Mouse (Mus musculus) embryo, embryonic 10.5 days (tissue): ENCODE results near the gene Cfap206.
A peak's percentile ranks its signal among the peaks of the same experiment; 100 is the strongest.
"Not testable (repeated sequence)": the region's sequence is repeated elsewhere in the genome, so short reads cannot be mapped to it uniquely, and the experiment has no call there.

ENCODE experiments used
- DNase-seq: peaks from one replicate; pipeline ENCODE4 v3.0.0-alpha.2; 2015; ENCODE audit warnings: low spot score

The Cfap206 gene

DNA sequence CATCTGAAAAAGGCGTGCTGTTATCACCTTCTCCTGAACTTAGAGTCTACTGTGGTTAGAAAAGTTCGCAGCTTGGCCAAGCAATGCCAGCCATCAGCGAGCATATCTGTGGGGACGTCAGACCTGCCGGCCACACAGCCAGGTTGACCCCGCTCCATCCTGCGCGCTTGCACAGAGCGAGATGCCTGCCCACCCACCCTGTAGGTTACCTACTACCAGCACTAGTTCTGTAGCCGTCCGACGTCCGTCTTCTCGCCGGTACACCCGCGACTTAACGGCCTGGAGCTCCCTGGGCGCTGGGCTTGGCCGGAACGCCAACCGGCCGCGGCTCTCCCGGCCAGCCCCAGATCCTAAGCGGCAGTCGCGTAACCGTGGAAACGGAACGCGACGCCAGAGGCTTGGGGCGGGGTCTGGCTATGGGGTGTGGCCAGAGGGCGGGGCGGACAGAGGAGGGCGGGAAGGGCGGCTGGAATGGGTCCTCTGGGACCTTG is at the start of gene Cfap206:
Cfap206 (minus strand) TSS at position 356 of the 491 bp plus-strand sequence.
- DNase-seq: peak; percentile 91

DNA sequence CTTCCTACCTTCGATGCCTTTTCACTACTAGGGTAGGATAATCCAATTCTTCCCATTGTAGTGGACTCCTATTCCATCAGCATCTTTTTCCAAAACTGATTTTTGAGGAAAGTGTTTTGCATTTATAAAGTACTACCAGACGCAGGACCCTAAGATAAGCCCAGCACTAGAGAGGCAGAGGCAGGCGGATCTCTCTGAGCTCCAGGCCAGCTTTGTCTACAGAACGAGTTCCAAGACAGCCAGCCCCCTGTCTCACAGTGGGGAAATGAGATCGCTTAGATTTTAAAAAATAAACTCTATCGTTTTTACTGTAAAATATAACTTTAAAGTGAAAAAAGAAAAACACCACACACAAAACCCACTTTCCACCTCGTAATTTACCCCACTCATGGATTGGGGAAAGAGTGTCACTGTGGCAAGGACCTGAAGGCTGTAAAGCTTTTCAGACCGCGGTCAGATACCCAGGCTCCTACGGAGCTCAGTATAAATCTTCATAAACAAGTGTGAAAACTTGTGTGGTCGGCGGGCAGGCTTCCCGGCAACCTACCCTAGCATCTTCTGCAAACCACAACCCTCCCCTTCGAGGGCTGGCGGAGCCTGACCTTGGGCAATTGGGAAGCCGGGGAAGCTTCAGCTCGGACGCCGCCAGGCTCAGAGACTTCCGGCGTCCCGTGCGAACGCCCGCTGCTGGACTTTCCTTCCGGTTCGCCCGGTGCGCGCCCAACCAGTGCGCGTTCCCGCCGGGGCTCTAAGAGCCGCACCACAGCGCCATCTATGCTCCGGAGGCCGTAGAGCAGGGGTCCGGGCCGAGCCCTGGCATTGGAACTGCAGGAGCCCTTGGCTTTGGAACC is 47.9 kb upstream of the Cfap206 start, which contains the start of gene Smim8:
Smim8 (minus strand) TSS at position 747 of the 851 bp plus-strand sequence.
- DNase-seq: peak; percentile 96

DNA sequence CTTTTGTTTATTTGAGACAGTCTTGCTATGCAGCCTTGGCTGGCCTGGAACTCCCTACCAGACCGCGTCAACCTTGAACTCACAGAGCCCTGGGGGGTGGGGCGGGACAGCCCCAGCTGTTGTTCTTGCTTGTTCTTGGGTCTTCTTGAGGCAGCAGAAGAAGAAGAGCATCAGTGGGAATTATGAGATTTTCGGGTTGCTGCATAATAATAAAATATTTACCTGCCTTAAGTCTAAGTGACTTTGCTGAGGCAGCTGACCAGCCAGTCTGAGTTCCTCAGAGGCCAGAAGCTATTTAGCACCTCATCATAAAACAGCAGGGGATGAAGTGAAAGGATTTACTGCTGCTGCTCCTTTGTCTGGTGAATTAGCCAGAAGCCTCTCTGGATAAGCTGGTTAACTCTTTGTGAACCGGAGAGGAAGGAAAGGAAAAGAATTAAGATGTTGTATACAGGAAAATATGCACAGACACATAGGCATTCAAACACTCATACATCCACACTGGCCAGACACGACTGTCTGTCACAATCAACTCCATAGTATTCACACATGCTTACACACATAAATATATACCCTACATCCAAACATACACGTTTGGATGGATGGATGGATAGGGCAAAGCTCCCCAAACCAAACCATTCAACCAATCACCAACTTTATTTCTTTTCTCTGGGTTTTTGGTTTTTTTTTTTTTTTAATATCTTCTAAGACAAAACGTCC is 41.8 kb upstream of the Cfap206 start:
- peak; percentile 76 for DNase-seq

DNA sequence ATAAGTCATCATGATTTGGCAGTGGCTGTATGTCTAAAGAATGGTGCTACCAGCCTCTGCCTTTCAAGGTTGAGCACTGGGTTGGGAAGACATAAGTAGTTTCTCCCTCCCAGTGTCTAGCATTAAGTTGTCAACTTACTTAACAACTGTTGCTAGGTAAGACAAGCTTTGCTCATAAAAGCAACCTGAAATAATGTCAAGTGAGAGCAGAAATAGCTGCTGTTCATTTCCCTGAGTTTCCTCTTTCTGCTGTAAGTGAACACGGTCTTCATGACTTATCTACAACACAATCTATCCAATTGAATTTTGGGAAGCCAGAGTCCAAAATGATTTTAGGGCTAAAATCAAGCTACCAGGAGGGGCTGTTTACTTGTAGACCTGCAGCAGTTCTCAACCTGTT is 26.2 kb upstream of the Cfap206 start, which contains the start of gene Gm136:
Gm136 (minus strand) TSS at position 101 of the 400 bp plus-strand sequence.
- DNase-seq: no peak

DNA sequence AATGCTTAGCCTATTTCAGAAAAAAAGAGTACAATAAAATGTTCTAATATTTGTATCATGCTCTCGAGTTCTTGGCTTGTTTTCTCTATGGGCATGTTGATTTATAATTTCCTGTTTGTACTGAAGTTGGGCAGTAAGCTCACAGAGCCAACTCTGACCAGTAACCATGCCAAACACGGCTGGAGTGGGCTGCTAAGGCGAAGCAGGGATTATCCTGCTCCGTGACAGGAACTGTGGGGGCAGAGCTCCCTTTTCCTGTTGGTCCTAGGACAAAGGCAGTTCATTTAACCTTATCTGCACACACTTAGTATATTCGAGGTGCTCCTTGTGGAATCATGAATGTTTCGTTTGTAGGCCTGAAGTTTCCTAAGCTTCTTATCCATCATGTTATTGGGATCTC is 19.2 kb upstream of the Cfap206 start:
- no peak for DNase-seq

DNA sequence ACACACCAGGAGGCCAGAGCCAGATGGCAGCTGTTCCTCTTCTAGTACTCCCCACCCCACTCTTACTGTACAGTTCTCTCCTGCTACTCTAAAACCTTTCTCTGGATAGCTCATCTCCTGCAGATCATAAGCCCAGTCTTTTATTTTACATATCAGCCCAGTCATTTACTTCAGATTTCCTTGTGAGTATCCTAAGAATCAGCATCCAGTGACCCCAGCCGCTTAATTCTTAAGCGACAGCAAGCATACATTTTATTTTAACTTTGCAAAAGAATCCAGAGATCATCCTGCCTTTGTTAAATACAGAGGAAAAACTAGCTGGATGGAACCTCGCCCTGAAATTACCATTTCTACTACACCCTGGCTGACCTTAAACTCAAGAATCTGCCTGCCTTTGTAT is 4.5 kb upstream of the Cfap206 start:
- no peak for DNase-seq

DNA sequence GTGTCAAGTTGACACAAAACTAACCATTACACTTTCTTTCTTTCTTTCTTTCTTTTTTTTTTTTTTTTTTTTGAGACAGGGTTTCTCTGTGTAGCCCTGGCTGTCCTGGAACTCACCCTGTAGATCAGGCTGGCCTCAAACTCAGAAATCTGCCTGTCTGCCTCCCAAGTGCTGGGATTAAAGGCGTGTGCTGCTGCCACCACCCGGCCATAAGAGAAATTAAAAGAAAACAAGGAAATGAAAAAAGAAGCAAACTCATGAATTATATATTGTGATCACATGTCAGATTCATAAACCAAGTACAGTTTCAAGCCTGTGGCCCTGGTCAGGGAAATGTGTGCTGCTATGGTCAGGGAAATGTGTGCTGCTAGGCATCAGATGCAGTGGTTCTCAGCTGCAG is 3.4 kb upstream of the Cfap206 start:
- DNase-seq: not testable (repeated sequence)

DNA sequence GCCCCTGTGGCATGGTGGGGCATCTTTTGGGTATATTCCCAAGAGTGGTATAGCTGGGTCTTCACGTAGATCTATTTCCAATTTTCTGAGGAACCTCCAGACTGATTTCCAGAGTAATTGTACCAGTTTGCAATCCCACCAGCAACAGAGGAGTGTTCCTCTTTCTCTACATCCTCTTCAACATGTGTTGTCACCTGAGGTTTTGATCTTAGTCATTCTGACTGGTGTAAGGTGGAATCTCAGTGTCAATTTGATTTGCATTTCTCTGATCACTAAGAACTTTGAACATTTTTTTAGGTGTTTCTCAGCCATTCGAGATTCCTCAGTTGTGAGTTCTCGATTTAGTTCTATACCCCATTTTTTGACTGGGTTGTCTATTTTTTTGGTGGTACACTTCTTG is 4.3 kb downstream of the Cfap206 start:
- DNase-seq: not testable (repeated sequence)

DNA sequence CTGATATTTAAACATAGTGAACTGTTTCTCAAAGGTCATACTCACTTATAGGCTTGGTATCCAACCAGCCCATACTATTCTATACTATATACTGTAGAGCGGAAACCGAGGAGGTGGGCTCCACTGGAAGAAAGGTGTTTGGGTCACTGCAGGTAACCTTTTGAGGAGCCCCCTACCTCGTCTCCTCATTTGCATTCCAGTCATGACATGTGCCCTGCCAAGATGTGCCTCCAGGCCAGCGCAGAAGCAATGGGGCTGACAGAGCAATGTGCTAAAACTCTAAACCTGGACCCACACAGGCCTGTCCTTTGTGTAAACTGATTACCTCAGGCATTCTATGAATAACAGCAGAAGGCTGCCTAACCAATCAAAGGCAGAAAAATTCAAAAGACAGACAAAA is 5.7 kb downstream of the Cfap206 start:
- no peak for DNase-seq

DNA sequence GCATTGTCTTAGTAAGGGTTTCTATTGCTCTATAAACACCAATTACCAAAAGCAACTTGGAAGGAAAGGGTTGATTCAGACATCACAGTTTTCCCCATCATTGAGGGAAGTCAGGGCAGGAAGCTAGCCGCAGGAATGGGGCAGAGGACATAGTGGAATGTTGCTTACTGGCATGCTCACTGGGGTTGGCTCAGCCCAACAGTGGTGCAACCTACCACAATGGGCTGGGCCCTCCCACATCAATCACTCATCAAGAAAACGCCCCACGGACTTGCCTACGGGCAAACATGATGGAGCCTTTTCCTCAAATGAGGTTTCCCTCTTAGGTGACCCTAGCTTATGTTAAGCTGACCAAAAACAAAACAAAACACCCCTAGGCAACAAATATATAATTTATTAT is 6.8 kb downstream of the Cfap206 start:
- no peak for DNase-seq

DNA sequence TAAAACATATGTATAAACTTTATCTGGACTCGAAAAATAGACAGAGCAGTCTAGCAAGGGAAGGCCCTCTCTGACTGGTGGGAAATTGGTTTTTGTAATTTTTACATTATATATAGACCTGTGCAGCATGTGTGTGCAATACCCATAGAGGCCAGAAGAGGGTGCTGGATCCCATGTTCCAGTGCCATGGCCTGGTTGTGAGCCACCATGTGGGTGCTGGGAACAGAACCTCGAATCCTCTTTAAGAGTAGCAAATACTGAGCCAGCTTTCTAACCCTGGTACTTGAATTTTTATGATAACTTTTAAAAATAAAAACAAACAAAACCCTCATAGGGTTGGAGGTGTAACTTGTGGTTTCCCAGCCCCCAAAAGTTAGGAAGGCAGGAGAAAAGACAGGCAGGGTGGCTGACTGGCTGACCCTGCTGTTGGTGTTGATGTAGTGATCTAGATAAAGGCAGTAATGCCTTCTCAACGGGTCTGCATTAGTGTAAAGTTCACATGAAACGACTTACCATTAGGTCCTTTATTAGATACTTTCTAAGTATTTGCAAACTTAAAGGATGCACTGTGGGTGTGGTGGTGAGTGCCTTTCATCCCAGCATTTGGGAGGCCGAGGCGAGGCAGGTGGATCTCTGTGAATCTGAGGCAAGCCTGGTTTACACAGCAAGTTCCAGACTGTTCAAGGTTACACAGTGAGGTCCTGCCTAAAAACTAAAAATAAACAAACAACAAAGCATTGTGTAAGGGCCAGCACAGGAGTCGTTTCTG is 9.7 kb downstream of the Cfap206 start:
- no peak for DNase-seq

DNA sequence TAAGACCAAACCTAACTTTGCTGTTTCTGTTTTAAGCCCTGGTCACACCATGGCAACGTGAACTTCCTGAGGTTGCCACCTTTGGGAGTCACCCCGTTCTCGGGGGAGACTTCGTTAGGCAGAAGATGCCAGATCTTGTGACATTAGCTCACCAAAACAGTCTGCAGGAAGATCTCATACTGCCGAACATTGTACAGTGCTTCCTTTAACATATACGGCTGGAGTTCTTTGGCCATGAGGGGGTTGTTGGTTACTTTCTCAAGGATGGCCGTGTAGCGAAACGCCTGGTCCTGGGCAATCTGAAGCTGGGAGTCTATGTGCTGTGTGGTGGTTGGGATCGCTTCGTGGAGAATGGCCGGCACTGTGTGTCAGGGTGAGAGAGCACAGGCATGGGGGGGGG is 10.6 kb downstream of the Cfap206 start:
- no peak for DNase-seq

DNA sequence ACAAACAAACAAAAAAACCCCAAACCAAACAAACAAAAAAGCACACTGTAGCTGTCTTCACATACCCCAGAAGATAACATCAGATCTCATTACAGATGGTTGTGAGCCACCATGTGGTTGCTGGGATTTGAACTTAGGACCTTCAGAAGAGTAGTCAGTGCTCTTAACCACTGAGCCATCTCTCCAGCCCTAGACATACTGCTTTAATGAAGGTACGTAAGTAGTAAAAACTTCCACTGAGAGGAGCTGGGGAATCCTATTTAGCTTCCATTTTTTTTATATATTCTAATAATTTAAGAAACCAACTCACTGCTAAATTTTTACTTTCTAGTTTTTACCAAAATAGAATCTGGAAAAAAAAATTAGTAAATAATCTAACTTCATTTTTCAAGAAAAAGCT is 14.9 kb downstream of the Cfap206 start:
- DNase-seq: no peak

DNA sequence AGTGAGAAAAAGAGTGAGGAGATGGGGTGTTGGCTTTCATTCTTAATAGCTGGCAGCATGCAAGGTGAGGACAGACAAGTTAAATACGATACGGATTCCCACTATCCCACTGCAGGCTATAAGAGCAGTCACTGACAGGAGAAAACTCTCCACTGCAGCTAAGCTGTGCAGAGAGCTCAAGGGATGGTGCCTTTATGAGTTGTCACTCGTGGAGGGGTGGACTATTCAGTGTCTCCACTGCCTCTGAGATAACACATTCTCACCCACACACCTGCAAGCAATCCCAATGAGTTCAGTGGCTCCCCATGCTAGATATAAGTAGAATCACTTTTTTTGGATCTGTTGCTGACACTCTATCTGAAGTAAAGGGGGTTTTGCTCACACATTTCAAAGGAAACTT is 21.9 kb downstream of the Cfap206 start:
- no peak for DNase-seq

DNA sequence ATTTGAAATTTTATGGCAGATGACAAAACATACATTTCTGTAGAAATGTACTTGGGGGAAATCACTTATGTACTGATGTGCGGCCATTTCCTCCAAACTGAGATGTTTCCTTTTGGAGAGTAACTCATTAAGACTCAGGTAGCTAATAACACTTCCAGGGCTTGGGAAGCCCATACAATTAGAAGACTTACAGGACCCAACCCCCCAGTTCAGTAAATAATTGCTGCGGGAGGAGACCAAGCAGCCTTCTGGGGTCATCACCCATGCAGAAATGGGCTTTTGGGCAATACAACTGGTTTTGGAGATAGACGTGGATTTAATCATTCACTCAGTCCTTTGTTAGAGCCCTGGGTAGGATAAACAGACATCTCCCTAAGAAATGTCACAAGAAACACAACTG is 22.8 kb downstream of the Cfap206 start:
- no peak for DNase-seq

DNA sequence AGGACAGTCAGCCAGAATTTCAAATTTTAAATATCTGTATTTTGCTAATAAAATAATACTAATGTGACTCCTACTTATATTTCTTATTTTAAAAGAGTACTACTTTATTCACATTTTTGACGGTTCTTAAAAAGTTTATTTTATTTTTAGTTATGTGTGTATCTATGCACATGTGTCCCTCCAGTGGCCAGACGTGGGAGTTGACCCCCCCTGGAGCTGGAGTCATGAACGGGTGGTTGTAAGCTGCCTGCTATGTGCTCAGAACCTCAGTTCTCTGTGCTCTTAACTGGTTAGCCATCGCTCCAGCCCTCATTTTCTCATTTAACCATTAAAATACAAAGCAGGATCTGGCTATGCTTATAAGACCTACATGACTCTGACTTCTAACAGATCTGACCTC is 27.0 kb downstream of the Cfap206 start:
- no peak for DNase-seq

DNA sequence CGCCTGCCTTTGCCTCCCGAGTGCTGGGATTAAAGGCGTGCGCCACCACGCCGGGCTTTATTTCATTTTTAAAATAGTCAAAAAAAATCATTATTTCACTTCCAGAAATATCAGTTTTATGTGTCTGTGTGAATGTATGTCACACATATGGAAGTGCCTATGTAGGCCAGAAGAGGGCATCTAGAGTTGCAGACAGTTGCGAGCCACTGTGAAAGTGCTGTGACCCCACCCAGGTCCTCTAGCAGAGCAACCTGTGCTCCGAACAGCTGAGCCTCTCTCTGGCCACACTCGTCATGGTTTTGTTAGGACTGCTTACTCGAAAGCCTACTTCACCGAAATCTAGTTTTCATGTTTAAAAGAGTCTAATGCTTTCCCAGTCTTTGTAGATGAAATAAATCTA is 27.8 kb downstream of the Cfap206 start:
- no peak for DNase-seq

DNA sequence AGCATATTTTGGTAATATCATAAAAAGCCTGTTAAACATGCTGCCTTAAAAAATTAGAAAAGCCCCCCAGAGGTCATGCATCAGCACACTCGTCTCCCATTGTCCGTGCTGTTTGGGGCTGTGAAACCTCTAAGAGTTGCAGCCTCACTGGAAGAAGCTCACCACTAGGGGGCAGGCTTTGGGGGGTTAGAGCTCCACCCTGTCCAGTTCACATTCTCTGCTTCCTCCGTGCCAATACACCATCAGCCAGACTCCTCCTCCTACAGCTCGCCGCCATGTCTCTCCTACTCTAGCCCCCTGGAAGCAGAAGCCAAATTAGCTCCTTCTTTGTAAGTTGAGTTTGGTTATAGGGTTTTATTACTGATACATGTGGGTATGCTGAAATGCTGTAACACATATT is 28.5 kb downstream of the Cfap206 start:
- DNase-seq: peak; percentile 79

DNA sequence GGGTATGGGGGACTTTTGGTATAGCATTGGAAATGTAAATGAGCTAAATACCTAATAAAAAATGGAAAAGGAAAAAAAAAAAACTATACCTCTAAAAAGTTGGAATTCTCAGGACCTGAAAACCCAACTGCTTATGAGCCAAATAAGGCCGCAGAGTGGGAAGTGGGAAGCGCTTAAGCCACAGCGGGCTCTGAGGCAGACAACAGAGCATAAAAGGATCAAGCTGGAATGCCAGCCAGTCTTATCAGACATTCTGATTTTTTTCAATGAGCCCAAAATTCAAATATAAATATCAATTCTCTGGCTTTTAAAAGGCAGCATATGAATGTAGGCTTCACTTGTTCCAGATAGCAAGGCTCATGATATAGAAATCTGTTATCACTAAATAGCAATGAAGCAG is 42.0 kb downstream of the Cfap206 start:
- peak; percentile 18 for DNase-seq

DNA sequence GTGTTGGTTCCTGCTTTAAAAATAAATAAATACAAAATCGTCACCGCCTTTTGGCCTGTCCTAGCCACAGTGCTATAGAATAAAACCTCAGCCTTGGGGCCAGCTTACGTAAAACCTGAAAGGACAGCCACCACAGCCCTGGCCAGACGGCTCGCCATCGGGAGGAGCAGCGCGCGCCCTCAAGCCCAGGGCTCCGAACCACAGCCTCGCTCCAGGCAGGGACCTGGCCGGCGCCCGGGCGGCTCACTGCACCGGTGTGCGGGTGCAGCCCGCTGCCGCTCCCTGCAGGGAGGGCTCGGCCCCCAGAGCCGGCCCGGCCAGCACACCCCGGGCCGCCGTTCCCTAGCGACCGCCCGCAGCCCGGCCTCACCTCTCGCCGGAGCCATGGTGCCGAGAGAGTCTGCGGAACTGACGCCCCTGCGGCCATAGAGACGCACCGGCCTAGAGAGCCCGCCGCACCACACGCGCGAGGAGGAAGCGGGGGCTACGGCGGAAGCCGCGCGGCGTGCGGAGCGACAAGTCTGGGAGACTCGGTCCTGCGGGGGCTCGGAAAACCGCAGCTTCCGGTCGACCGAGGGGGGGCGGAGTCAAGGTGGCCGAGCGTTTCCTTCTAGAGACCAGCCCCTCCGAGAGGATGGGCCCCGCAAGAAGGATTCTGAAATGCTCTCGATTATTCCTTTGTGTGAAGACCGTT is 43.0 kb downstream of the Cfap206 start, which contains the start of gene Slc35a1:
Slc35a1 (minus strand) TSS at position 565 of the 694 bp plus-strand sequence.
- DNase-seq: peak; percentile 93

DNA sequence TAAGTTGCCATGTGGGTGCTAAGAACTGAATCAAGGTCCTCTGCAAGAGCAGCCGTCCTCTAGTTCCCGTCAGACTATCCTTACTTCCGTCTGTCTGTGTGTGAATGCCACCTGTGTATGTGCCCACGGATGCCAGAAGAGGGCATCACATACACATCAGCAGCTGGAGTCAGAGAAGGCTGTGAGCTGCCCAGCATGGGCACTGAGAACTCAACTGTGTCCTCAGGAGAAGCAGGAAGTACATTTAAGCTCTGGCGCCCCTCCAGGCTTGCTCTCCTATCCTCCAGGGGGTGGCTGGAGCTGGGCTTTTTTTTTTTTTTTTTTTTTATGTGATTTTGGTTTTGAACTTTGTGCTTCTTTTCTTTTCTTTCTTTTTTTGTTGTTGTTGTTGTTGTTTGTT is 49.5 kb downstream of the Cfap206 start:
- DNase-seq: peak; percentile 8

DNA sequence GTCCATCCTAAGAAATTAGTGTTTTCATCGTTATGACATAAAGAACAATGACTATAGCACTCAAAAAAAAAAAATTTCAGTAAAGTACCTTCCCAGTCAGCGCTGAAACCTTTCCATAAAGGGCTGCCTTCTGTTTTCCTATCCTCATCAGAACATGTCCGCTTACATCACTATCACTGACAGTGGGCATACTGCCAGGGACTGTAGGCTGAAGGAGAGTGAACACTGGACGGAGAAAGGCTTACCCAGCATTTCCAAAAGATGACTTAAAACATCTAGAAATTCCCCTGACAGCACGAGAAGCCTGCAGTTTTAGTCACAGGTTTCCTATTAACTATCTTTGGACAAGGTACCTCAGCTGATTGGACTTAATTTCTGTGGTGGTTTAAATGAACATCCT is 56.3 kb downstream of the Cfap206 start:
- DNase-seq: no peak
